Mouse (Mus musculus) hindbrain, postnatal 0 days (tissue): ENCODE data around the gene Cdyl2. TPM values are rescaled to one million over a fixed set of nuclear protein-coding genes. Genes with fewer than 3 reads are reported as not detected.

Experiments used
- ATAC-seq: fragments of 200-750 bp; cut with Nextera tagmentation; 2 replicates; pipeline ENCODE4 v1.8.0; 2017; ENCODE audit warnings: mild to moderate bottlenecking, moderate TSS enrichment, moderate library complexity
- DNase-seq: peaks from one replicate; pipeline ENCODE4 v3.0.0-alpha.2; 2015; ENCODE audit warnings: low spot score
- H3K27ac ChIP-seq: fragments of 300-500 bp; sonication (generic); 2 replicates; pipeline ENCODE4 v1.5.1; 2014; ENCODE audit warnings: mild to moderate bottlenecking
- H3K27me3 ChIP-seq: fragments of 300-500 bp; sonication (generic); 2 replicates; pipeline ENCODE4 v1.6.1; 2014; ENCODE audit warnings: low read length, mixed read lengths; ENCODE audit not compliant: insufficient read depth
- H3K36me3 ChIP-seq: fragments of 300-500 bp; sonication (generic); 2 replicates; pipeline ENCODE4 v1.6.1; 2014; ENCODE audit warnings: low read length, mixed read lengths; ENCODE audit not compliant: insufficient read depth
- H3K4me1 ChIP-seq: fragments of 300-500 bp; sonication (generic); 2 replicates; pipeline ENCODE4 v1.6.1; 2014; ENCODE audit warnings: antibody characterized with exemption, low read length, mixed read lengths; ENCODE audit not compliant: insufficient read depth
- H3K4me2 ChIP-seq: fragments of 300-500 bp; sonication (generic); 2 replicates; pipeline ENCODE4 v1.6.1; 2014; ENCODE audit warnings: low read depth, mild to moderate bottlenecking, low read length, moderate library complexity, mixed read lengths
- H3K4me3 ChIP-seq: fragments of 300-500 bp; sonication (generic); 2 replicates; pipeline ENCODE4 v1.5.1; 2014; ENCODE audit warnings: low read length
- H3K9ac ChIP-seq: fragments of 300-500 bp; sonication (generic); replicated peaks from 2 replicates; pipeline ENCODE4 v1.6.1; 2014; ENCODE audit warnings: mild to moderate bottlenecking, low read length, moderate library complexity, mixed read lengths
- H3K9me3 ChIP-seq: fragments of 300-500 bp; sonication (generic); 2 replicates; pipeline ENCODE4 v1.6.1; 2016; ENCODE audit warnings: low read length, mixed read lengths
- CTCF ChIP-seq: IDR thresholded peaks from 2 replicates; pipeline ENCODE4 v1.5.1; 2016; ENCODE audit warnings: antibody characterized with exemption, control low read depth, low read depth
- WGBS: fragments of 180-500 bp; shearing (Covaris S2); extraction: QIAGEN DNeasy Blood & Tissue Kit; methylation state at CpG from one replicate; pipeline ENCODE4 v1.1.7; 2014; 5-methylcytosine and 5-hydroxymethylcytosine counted together
- polyA plus RNA-seq: library from polyadenylated mRNA; unstranded; fragments of >200 nt; fragmentation: Nextera tagmentation; extraction: Ambion mirVana; gene quantifications from 2 replicates; pipeline ENCODE4 v1.2.1, GENCODE M21; 2015
- total RNA-seq: library from RNA; depleted of rRNA; stranded (reverse); fragments of >200 nt; gene quantifications from 2 replicates; pipeline ENCODE4 v1.2.3, GENCODE M21; 2014

Cdyl2 gene
- total and polyA plus RNA-seq, 2 experiments from 2014 or later: 10.6 to 15.3 TPM

DNA sequence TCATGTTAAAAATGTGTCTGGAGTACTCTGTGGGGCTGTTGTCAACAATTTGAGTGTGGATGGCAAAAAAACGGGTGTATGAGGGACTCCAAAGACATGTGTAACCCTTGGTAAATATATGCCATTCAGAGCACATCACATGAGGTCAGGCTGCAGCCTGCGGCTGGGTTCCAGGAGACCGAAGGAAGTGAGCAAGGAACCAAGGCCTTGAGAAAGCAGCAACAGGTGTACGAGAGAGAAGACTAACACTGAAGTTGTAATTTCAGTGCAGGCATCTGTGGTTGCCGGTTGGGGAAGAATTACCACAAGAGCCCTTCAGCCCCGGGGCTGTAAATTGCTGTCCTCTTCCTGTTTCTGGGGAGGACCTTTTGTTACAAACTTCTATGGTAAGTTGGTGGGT, 133.1 kb downstream of the Cdyl2 start:
- ATAC-seq (no peak), DNase-seq (no peak)
- H3K9me3 ChIP-seq: no peaks in the 10 kb centered on the region
- H3K27ac ChIP-seq: no peak overlapping the region
- 87% methylated on average over 6 of the region's 6 CpGs for WGBS
- no peak overlapping the region for H3K4me2 ChIP-seq
- H3K36me3 ChIP-seq: no peaks in the 10 kb centered on the region
- no peak for TF ChIP-seq CTCF
- H3K9ac ChIP-seq: no peak overlapping the region
- no peak overlapping the region for H3K4me3 ChIP-seq
- no peaks in the 10 kb centered on the region for H3K27me3 ChIP-seq
- H3K4me1 ChIP-seq: no peaks in the 10 kb centered on the region

DNA sequence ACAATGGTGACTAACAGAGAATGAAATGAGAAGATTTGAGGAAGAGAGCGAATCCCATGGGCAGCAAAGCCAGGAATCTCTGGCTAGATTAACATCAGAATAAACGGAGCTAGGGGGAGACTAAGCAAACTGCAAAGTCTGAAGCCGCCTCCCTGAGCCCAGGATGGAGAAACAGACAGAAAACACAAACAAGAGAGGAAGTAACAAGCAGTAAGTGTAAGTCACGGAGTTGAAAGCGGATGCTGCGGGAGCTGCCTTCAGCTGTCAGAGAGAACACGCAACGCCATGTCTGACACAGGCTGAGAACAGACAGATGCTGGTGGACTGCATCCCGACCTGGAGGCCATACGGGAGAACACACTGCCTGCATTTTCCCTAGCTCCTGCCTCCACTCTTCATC, 141.6 kb downstream of the Cdyl2 start:
- 82% methylated on average over 10 of the region's 10 CpGs for WGBS
- H3K27me3 ChIP-seq: no peaks in the 10 kb centered on the region
- ATAC-seq: no peak

DNA sequence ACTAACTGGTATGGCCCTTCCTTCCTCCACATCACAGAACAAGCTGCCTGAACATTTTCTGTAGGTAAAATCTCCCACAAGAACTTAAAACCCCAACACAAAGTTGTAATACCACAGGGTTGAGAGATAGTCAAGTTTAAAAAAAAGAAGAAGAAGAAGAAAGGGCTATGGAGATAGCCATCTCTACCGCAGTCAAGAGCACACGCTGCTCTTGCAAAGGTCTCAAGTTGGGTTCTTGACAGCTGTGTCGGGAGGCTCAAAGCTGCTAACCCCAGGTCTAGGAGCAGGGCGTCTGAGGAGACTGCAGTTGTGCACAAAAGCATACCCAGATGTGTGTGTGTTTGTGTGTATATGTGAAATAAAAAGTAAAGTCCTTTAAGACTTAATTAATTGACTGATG, 142.2 kb downstream of the Cdyl2 start:
- H3K36me3 ChIP-seq: no peaks in the 10 kb centered on the region
- no peak for TF ChIP-seq CTCF
- no peak overlapping the region for H3K27ac ChIP-seq
- no peak overlapping the region for H3K4me3 ChIP-seq
- no peak for DNase-seq
- no peak overlapping the region for H3K9ac ChIP-seq
- no peaks in the 10 kb centered on the region for H3K27me3 ChIP-seq
- ATAC-seq: no peak
- no peaks in the 10 kb centered on the region for H3K9me3 ChIP-seq
- no peak overlapping the region for H3K4me2 ChIP-seq
- H3K4me1 ChIP-seq: no peaks in the 10 kb centered on the region
- WGBS: 80% methylated on average over 4 of the region's 4 CpGs

More for the DNA sequence above, 141.6 kb downstream of the Cdyl2 start:
- Histone ChIP-seq H3K4me3 (no peak overlapping the region), H3K9ac (no peak overlapping the region), H3K4me2 (no peak overlapping the region), H3K27ac (no peak overlapping the region), H3K36me3 (no peaks in the 10 kb centered on the region), H3K9me3 (no peaks in the 10 kb centered on the region), H3K4me1 (no peaks in the 10 kb centered on the region)
- no peak for DNase-seq
- TF ChIP-seq CTCF: no peak

DNA sequence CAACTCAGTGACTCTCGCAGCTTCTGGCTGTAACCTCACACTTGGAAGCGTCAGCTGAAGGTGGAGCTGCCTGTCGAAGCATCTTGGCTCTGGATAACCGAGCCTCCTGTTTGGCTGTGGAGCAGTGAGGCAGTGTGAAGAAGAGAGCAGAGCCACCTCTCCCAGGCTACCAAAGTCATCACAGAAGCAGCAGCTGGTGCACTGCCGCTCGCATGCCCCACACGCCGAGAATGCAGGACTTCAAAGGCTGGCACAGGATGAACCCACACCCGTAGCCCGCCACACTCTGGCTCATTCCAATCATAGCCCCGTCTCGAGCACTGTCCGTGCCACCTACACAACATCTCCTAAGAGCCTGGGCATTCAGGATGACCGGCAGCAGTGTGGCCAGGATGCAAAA, 142.7 kb downstream of the Cdyl2 start:
- WGBS: 68% methylated on average over 14 of the region's 14 CpGs
- no peak overlapping the region for H3K4me2 ChIP-seq
- H3K27me3 ChIP-seq: no peaks in the 10 kb centered on the region
- H3K9me3 ChIP-seq: no peaks in the 10 kb centered on the region
- no peak overlapping the region for H3K27ac ChIP-seq
- no peaks in the 10 kb centered on the region for H3K4me1 ChIP-seq
- H3K9ac ChIP-seq: no peak overlapping the region
- no peak overlapping the region for H3K4me3 ChIP-seq
- ATAC-seq (no peak), DNase-seq (no peak)
- no peak for TF ChIP-seq CTCF
- H3K36me3 ChIP-seq: no peaks in the 10 kb centered on the region

DNA sequence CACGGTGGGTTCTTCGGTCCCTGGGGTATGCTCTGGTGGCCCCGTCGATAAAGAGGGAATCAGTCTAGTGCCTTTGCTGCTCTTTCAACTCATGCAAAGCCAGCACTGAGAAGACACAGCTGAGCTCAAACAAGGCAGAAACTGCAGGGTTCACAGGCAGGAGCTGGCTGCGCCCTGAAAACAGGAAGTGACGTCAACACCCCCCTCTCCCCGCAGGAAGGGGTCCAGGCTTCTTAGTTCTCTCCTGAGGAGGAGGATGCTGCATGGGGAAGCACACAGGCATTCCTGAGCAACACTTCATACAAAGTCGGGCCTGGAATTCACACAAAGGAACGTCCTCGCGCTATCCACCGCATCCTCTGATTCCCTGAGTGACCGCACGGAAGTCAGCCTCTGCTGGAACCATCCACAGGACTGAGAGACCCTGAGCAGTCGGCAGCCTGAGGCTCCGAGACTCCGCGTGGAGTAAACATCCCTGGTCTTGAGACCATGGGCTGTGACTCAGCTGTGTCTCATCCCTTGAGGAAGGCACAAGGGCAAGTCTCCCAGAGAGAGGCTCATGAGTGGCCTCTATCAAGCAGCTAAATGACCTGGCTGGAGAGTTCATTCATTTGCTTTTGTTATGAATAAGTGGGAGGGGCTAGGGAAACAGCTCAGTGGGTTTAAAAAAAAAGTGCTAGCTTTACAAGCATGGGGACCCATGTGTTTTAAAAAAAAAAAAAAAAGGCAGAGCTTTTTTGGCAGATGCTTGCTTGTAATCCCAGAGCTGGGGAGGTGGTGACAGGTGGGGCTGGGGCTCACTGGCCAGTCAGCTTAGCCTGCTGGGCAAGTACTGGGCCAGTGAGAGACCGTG, 144.9 kb downstream of the Cdyl2 start:
- H3K9me3 ChIP-seq: no peaks in the 10 kb centered on the region
- WGBS: 75% methylated on average over 19 of the region's 19 CpGs
- no peaks in the 10 kb centered on the region for H3K36me3 ChIP-seq
- no peak overlapping the region for H3K4me2 ChIP-seq
- no peak for ATAC-seq
- H3K4me3 ChIP-seq: no peak overlapping the region
- no peaks in the 10 kb centered on the region for H3K4me1 ChIP-seq
- TF ChIP-seq CTCF: no peak
- H3K9ac ChIP-seq: no peak overlapping the region
- no peak overlapping the region for H3K27ac ChIP-seq
- no peak for DNase-seq
- H3K27me3 ChIP-seq: no peaks in the 10 kb centered on the region

DNA sequence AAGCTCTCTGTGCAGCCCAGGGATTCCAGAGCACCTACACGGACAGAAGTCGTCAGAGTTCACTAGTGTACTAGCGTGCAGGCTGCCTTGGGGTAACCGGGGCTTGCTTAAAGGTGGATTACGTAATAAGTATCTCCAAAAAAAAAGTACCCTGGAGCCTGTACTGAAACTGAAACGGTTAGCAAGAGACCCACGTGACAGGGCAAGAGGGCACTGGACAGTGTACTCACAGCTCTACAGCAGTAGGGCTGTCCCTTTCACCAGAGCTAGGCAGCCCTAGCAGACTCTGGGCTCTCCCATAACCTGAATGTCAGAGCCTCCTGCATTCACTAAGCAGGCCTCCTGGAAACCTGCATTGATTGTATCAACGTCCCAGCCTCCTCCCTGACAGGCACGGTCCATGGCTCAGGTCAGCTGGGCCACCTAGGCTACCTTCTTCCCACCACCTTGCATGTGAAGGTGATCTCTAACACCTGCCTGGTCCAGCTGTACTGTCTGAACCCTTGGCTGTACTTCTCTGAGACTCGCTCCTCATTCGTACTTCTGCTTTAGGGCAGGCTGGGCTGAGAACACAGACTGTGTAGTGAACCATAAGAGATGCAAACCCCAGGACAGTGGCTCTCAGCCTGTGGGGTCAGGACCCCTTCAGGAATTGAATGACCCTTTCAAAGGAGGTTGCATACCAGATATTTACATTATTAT, 151.3 kb downstream of the Cdyl2 start:
- TF ChIP-seq CTCF: no peak
- WGBS: 87% methylated on average over 11 of the region's 11 CpGs
- H3K4me1 ChIP-seq: no peaks in the 10 kb centered on the region
- DNase-seq (no peak), ATAC-seq (no peak)
- no peaks in the 10 kb centered on the region for H3K27me3 ChIP-seq
- H3K4me3 ChIP-seq: no peak overlapping the region
- no peak overlapping the region for H3K9ac ChIP-seq
- no peak overlapping the region for H3K4me2 ChIP-seq
- H3K27ac ChIP-seq: no peak overlapping the region
- peaks cover 6% of the 10 kb centered on the region; the same call in 1 of the 2 replicates for H3K36me3 ChIP-seq
- no peaks in the 10 kb centered on the region for H3K9me3 ChIP-seq

DNA sequence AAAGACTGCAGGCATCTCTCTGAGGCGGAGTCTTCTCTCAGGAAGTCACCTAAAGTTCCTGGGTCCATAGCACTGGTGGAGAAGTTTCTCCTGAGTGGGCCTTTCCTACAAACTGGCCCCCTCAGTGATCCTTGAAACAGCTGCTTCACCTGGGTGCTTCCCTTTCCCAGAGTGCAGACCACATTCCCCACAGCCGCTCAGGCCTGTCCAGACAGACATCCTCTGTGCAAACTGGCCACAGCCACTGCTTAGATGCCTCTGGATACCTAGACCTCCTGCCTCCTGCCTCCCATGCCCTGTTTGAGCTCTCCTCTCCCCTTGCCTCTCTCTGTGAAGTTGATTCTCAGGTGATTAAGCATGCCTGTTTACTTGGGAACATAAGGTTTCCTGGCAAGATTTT, 156.1 kb downstream of the Cdyl2 start:
- Histone ChIP-seq H3K9ac (no peak overlapping the region), H3K27ac (no peak overlapping the region), H3K9me3 (no peaks in the 10 kb centered on the region), H3K4me2 (no peak overlapping the region), H3K4me1 (no peaks in the 10 kb centered on the region), H3K36me3 (no peaks in the 10 kb centered on the region; the same call in 1 of the 2 replicates), H3K27me3 (no peaks in the 10 kb centered on the region), H3K4me3 (no peak overlapping the region)
- no peak for TF ChIP-seq CTCF
- WGBS: 92% methylated on average over 2 of the region's 2 CpGs
- DNase-seq (no peak), ATAC-seq (no peak)
